Mouse (Mus musculus): Measurements from ENCODE around the gene Faim.

- TF ChIP-seq POLR2A (IDR thresholded peaks at IDR 0.05; ENCODE audit: low read depth, low read length) (no peak), CTCF (conservative IDR thresholded peaks at IDR 0.05; ENCODE audit: insufficient read depth, insufficient read length, low read depth, low read length) (no peak)
Measured at GRCm38 (mm10) chr9:98959851-98960250, 26.3 kb upstream of the Faim start.

All from kidney, adult 2 months (tissue).